Mouse (Mus musculus) embryo, embryonic 11 days (tissue): Measurements from ENCODE around the gene Gm11114.
A peak's percentile ranks its signal among the peaks of the same experiment; 100 is the strongest.

ENCODE experiments used
- DNase-seq: peaks from one replicate; pipeline ENCODE4 v3.0.0-alpha.2; 2015

Gene Gm11114

GRCm38 (mm10) chr9:85312473-85312872 is at the start of gene Gm11114:
Gene Gm11114, plus strand, starts transcription at chr9:85312773.
- no peak for DNase-seq

- DNase-seq, result no peak
Observed at GRCm38 (mm10) chr9:85266847-85267246, 45.7 kb upstream of the Gm11114 start.

DNA sequence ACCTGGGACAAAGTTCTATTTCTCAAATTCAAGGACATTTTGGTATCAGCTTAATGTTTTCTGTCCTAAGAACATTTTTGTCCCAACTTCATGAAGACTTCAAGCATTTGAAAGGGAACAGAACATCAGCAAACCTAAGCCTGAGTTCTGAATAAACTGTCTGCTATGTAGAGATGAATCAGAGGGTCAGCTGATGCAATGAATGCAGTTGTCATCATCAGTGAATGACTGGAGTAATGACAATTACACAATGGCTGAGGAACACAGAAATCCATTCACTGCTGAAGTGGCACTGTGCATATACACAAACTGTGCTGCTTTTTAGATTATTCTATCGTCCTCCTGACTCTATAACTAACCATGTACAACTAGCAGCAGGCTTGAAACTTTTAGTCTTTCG is 38.5 kb upstream of the Gm11114 start:
- DNase-seq, result no peak

DNA sequence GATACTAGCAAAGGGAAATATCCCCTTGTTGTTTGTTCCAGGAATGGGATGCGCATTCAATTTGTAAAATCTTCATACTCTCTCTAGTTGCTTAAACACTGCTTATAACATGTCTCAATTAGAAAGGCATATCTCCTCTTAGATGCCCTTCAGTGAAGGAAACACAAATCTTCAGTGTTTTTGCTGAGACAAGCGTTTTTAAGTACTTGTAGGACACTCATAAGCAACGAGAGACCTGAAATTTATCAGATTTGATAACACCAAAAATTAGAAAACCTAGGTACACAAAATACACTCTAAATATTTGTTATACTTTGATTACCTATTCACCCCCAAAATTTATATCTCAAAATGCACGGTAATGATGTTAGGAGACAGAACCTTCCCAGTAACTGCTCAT is 9.7 kb upstream of the Gm11114 start:
- no peak for DNase-seq

DNA sequence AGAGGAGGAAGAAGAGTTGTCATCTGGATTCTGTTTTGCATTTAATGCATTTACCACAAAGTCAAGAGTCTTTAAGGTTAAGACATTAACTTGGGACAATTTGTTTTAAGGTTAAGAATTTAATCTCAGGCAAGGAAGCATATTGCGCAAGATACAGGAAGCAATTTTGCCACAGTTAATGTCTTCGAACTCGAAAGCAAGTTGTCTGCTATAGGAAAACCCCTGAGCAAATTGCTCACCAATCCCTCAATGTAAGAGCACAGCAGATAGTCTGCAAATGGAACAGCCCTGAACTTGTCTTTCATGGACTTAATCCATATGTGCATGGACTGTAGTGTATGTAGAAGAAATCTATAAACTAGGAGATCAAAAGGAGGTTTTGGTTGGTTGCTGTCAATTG is 9.2 kb upstream of the Gm11114 start:
- no peak for DNase-seq

- no peak for DNase-seq
Observed at GRCm38 (mm10) chr9:85316122-85316521, 3.5 kb downstream of the Gm11114 start.

- DNase-seq, result no peak
Observed at GRCm38 (mm10) chr9:85320167-85320951, 7.8 kb downstream of the Gm11114 start.

DNA sequence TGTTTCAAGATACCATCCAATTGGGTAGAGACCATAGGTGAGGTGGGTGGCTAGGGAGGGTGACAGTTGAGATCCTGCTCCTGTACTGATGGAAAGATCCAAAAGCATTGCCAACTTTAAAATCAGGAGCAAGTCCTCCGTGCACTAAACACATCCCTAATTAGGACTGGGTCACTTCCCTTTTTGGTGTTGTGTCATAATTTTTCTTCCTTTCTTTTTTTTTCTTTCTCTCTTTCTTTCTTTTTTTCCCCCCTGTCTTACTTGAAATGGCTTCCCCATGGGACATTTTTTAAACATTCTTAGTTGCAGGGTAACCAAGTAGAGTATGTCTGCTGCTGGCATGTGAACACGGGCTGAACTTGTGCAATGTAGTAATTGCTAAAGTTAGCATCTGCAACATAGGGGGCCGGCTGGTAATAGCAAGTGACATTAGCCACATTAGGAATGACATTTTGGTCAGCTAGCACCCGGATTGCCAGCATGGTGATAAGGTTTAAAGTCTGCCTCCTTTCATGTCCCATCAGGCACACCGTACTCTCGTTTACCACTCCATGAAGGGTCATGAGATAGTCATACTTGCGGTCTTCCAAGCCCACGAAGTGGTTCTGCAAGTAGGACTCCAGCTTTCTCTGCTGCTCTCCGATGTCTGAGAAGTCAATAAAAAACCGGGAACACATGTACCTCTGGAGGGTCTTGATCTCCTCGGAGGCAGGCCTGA is 11.7 kb downstream of the Gm11114 start:
- DNase-seq, result no peak

DNA sequence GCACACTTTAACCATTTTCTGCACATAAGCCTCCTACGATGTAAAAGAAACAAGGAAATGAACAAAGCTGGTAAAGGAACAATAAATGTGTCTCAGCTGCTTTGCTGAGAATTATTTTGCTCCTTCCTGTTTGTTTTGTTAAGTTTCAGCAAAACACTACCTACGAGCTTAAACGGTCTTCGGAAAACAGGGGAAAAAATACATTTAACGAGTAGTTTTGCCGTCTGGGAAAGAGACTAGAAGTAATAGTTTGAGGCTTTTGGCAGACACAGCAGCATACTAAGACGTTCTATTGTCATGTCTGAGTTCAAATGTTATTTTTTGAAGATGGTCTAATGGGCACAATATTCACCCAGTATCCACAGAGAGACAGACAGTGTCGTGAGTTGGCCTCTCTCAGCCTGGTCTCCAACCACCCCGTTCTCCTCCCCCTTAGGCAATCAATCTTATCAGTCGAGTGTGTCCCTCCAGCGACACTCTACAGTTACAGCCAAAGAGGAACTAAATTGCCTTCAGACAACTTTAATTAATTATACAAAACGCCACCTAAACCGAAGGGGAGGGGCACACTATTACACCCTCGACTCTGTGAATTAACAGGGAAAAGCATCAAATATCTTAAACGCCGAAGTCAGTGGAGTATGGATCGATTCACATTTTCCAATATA is 12.8 kb downstream of the Gm11114 start:
- DNase-seq, result peak; percentile 17

GRCm38 (mm10) chr9:85326292-85327241 is 14.0 kb downstream of the Gm11114 start:
- peak; percentile 75 for DNase-seq

DNA sequence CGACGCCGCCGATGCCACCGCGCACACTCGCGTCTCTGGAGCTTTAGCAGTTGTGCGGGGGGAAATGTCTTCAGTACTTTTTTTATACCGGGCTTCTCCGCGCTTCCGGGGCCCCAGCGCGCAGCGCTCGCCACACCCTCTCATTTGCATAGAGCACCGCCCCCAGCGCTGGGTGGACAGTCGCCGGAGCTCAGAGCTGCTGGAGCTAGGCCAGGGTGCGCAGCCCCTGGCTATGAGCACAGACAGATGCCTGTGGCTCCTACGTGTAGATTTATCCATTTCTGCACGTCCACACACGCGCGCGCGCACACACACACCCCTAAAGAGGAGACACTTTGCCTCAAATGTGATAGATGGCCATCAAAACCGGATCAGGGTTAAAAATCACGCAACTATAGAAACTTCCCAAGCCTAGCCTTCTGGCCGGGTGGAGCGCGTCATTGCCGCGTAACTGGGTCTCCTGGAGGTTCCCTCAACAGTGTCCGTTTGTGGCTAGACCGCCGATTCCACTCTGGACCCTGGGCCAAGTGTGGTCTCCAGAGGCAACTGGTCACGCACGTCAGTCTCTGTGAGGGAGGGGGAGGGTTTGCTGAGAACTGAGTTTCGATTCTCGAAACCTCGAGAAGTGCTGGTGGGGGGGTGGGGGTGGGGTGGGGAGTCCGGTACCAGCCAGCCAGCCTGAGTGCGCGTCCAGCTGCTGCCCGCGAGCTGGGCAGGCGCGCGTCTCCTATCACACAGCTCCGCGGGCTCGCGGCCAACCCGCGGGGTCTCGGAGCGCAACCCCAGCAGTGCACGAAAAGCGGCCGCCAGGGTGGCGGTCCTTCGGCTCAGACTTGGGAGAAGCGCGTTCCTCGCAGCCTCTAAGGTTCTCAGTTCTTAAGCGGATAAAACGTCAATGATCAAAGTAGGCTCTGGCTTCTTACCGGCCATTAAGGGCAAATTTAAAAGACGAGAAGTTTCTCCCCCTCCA is 15.0 kb downstream of the Gm11114 start, which contains the start of gene Tent5a:
TSS of gene Tent5a (minus strand) at position 107 of the 970 bp plus-strand sequence.
- DNase-seq, result peak; percentile 92

GRCm38 (mm10) chr9:85328259-85328658 is 15.7 kb downstream of the Gm11114 start:
- DNase-seq, result peak; percentile 87

DNA sequence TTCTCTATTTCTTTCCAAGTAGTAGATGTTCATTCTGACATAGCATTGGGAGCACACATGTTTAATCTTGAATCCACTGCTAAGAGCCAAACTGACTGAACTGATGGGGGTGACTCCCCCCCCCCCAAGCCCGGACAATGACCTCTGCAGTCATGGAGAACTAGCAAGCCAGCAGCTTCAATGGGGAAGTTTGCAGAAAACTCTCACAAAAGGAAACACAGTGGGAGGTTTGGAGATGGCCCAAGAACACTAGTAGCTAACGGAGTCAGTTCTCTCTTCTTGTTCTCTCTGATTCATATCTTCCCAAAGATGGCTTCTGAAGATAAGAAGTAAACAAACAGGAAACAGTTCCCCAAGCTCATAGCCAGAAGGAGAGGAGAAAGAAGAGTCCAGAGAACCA is 18.9 kb downstream of the Gm11114 start:
- DNase-seq, result no peak

DNA sequence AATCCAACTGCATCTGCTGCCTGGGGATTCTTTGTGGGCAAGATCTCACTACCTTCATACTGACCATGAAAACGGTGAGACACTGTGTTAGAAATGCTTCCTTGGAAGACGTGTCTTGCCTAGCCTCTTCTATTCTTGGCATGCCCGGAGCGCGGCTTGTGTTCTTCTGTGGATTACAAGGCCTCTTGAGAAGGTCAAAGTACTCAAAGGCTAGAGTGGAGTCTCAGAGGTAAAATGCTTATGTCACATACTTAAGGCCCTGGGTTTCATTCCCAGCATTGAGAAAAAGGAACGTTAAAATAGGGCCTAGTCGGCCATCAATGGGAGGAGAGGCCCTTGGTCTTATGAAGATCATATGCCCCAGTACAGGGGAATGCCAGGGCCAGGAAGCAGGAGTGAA is 23.5 kb downstream of the Gm11114 start:
- no peak for DNase-seq

DNA sequence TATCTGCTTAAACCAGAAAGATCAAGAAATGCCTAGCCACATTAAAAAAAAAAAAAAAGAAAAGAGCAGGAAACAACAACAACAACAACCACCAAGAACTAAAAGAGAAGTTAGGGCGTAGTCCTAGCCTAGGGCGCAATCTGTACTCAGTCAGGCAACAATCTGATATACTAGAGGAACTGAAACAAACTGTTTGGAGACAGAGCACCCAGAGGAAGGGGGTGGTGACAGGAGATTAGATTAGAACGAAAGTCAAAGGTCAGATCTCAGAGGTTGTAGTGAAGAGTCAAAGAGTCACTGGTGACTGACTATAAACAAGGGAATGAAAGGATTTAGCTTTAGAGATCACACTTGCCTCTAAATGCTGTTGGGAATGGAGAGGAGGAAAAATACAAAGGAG is 27.7 kb downstream of the Gm11114 start:
- no peak for DNase-seq

DNA sequence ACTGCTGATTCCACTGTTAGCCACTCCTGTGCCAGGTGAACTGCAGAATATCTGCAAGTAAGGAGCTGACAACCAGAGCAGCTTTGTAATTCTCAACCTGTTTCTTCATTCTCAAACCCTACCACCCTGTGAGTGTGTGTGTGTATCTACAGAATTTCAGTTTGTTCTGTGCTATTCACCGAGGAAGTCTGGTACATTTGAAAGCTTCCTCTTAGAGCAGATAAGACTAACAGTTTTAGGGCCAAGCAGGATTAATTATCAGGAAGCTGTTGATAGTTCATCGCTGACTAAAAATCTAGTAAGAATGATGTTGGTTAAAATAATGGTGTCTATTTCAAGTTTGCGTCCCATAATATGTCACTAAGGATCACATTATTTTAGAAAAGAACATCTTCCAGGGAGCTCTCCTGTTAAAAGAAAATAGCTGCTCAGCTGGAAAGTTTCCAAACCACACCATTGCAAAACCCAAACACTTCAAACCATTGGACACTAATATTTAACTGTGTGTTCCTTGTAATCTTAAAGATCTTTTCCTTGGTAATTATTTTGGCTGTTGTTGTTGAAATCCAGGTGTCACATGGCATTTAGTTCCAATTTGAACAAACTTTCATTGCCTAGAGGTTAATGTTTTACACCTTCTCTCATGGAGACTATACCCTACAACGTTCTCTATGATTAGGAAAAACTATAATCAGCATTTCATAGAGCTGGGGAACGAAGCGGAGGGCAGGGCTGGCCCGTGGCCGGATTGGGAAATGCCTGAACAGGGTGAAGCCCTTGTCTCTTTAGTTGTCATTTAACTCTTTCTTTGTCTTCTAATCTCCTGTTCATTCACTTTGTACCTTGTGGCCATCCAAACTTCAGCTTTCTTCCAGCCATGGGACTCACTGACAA is 30.6 kb downstream of the Gm11114 start:
- DNase-seq, result no peak

DNA sequence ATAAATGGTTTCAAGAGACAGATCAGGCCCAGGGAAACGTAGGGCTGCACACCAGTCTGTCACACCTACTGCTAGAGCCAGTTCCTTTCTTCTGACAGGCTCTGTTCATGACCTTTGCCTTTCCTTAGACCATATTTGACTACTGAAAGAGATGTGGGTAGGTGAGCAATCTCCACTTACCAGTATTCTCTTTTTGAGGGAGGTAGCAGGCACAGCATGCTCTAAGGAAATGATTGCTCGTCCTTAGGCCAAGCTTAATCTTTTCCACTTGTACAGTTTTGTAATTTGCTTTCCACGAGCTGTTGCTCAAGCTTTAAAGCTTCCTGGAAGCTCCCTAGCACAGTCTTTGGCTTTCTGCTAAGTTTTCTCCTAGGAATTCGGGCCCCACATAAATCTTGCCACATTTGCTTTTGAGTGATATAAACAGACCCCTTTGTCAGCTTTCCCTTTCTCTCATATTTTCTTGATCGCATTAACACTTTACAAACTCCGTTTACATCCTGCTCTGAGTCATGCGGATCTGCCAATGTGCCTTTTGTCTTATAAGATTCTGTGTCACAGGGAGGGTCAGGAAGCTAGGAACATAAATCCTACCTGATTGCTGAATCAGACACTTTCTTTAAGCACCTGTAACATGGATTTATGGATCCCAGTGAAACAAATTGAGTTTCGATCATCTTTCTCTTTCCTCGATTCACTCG is 35.4 kb downstream of the Gm11114 start:
- DNase-seq, result no peak

DNA sequence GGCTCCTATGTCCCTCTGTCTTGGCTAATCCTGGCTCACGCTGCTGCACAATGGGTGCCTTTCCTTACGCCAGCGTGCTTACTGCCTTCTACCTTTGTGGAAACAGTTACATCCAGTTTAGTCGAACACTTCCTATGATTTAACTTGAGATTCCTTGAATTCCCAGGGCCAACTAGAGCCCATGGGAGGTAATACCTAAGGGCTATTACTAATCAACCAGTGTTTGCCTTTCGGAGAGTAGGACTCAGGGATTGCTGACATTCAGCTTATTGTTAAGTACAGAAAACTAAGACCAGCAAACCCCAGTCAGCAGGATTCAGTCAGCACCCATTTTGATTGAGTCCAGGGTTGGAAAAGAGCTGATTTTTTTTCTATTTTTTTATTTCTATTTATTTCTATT is 43.0 kb downstream of the Gm11114 start:
- no peak for DNase-seq

DNA sequence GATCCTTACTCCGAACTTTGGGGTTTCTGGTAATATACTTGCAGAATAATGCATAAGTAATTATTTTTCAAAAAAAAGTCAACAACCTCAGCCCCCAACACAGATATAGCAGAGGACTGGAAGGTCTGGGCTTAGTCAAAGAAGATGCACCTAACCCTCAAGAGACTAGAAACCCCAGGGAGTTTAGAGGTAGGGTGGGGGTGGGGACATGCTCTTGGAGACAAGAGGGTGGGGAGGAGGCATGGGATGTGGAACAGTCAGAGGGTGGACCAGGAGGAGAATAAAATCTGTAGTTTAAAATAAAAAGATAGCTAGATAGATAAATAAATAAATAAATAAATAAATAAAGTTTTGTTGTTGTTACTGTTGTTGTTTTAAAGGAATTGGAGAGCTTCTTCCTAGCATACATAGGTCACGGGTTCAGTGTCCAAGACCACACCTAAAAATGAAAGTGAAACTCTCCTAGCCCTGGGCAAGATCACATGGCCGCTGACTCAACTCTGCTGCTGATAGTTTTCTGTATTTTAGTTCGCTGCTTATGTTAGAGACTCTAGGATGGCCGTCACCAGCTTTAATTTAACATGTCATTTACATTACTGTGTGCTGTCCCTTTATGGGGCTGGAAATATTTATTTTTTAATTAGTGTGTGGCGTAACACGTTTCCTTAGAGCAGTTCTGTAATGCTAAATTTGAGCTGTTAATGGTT is 44.7 kb downstream of the Gm11114 start:
- DNase-seq, result no peak
